Mouse (Mus musculus): ENCODE results near the gene Rab4a. TPM values are rescaled to one million over a fixed set of nuclear protein-coding genes. Genes with fewer than 3 reads are reported as not detected.
A peak's percentile ranks its signal among the peaks of the same experiment; 100 is the strongest.
"Not testable (repeated sequence)": the region's sequence is repeated elsewhere in the genome, so short reads cannot be mapped to it uniquely, and the experiment has no call there.

The Rab4a gene
- polyA plus RNA-seq, 1 experiment from 2014 or later = 61.2 TPM

GRCm38 (mm10) chr8:123806374-123806935, 670 bp downstream of the Rab4a start:
- 0 out of 2 replicates have a peak, but pooled peaks have one; percentile 29 for ATAC-seq (ENCODE audit: low FRiP score)
- Histone ChIP-seq H3K27me3 (ENCODE audit: control insufficient read depth, insufficient read depth, low read length) (no peaks in the 10 kb centered on the region), H3K4me1 (ENCODE audit: control insufficient read depth, insufficient read depth, low read length) (peaks cover 26% of the 10 kb centered on the region), H3K27ac (ENCODE audit: low read depth, low read length) (peak overlapping the region; percentile 50), H3K9me3 (ENCODE audit: control insufficient read depth, low read length) (no peaks in the 10 kb centered on the region), H3K9ac (ENCODE audit: low read length) (peak overlapping the region; percentile 87), H3K36me3 (ENCODE audit: control insufficient read depth, insufficient read depth, low read length) (no peaks in the 10 kb centered on the region), H3K4me3 (ENCODE audit: low read depth, low read length) (peak overlapping the region; percentile 87), H3K4me2 (peak overlapping the region; percentile 81)
- WGBS = 2% methylated on average over 12 of the region's 12 CpGs
- no peak for DNase-seq (ENCODE audit: low spot score, missing footprints)

- H3K4me3 ChIP-seq (ENCODE audit: low read depth, low read length) = peak overlapping the region; percentile 87
- ATAC-seq (ENCODE audit: low FRiP score) = peak; percentile 51
- peak overlapping the region; percentile 87 for H3K9ac ChIP-seq (ENCODE audit: low read length)
- H3K4me2 ChIP-seq = peak overlapping the region; percentile 81
- no peaks in the 10 kb centered on the region for H3K36me3 ChIP-seq (ENCODE audit: control insufficient read depth, insufficient read depth, low read length)
- WGBS = 11% methylated on average over 14 of the region's 14 CpGs
- peak; percentile 85 for DNase-seq (ENCODE audit: low spot score, missing footprints)
- no peaks in the 10 kb centered on the region for H3K27me3 ChIP-seq (ENCODE audit: control insufficient read depth, insufficient read depth, low read length)
- H3K9me3 ChIP-seq (ENCODE audit: control insufficient read depth, low read length) = no peaks in the 10 kb centered on the region
- H3K4me1 ChIP-seq (ENCODE audit: control insufficient read depth, insufficient read depth, low read length) = peaks cover 26% of the 10 kb centered on the region
- H3K27ac ChIP-seq (ENCODE audit: low read depth, low read length) = no peak overlapping the region
Observed at GRCm38 (mm10) chr8:123807024-123807431, 1.2 kb downstream of the Rab4a start.

GRCm38 (mm10) chr8:123807852-123808573, 2.2 kb downstream of the Rab4a start:
- no peaks in the 10 kb centered on the region for H3K9me3 ChIP-seq (ENCODE audit: control insufficient read depth, low read length)

GRCm38 (mm10) chr8:123808671-123809070, 2.9 kb downstream of the Rab4a start:
- Histone ChIP-seq H3K4me3 (ENCODE audit: low read depth, low read length) (no peak overlapping the region), H3K4me2 (no peak overlapping the region), H3K9ac (ENCODE audit: low read length) (no peak overlapping the region), H3K9me3 (ENCODE audit: control insufficient read depth, low read length) (no peaks in the 10 kb centered on the region), H3K27me3 (ENCODE audit: control insufficient read depth, insufficient read depth, low read length) (no peaks in the 10 kb centered on the region), H3K4me1 (ENCODE audit: control insufficient read depth, insufficient read depth, low read length) (peaks cover 26% of the 10 kb centered on the region), H3K36me3 (ENCODE audit: control insufficient read depth, insufficient read depth, low read length) (no peaks in the 10 kb centered on the region), H3K27ac (ENCODE audit: low read depth, low read length) (no peak overlapping the region)
- WGBS = 69% methylated on average over 7 of the region's 7 CpGs
- DNase-seq (ENCODE audit: low spot score, missing footprints) = peak; percentile 75
- no peak for ATAC-seq (ENCODE audit: low FRiP score)

More at GRCm38 (mm10) chr8:123807852-123808573, 2.2 kb downstream of the Rab4a start:
- Histone ChIP-seq H3K27ac (ENCODE audit: low read depth, low read length) (no peak overlapping the region), H3K36me3 (ENCODE audit: control insufficient read depth, insufficient read depth, low read length) (no peaks in the 10 kb centered on the region), H3K27me3 (ENCODE audit: control insufficient read depth, insufficient read depth, low read length) (no peaks in the 10 kb centered on the region), H3K4me2 (no peak overlapping the region), H3K9ac (ENCODE audit: low read length) (no peak overlapping the region), H3K4me1 (ENCODE audit: control insufficient read depth, insufficient read depth, low read length) (peaks cover 26% of the 10 kb centered on the region), H3K4me3 (ENCODE audit: low read depth, low read length) (no peak overlapping the region)
- DNase-seq (ENCODE audit: low spot score, missing footprints) = peak; percentile 84
- 67% methylated on average over 6 of the region's 6 CpGs for WGBS
- no peak for ATAC-seq (ENCODE audit: low FRiP score)

GRCm38 (mm10) chr8:123809342-123809741, 3.6 kb downstream of the Rab4a start:
- not testable (repeated sequence) for H3K27ac ChIP-seq (ENCODE audit: low read depth, low read length); H3K36me3 ChIP-seq (ENCODE audit: control insufficient read depth, insufficient read depth, low read length); H3K27me3 ChIP-seq (ENCODE audit: control insufficient read depth, insufficient read depth, low read length); H3K4me3 ChIP-seq (ENCODE audit: low read depth, low read length); H3K9ac ChIP-seq (ENCODE audit: low read length); H3K9me3 ChIP-seq (ENCODE audit: control insufficient read depth, low read length); H3K4me2 ChIP-seq; ATAC-seq (ENCODE audit: low FRiP score)
- peaks cover 26% of the 10 kb centered on the region for H3K4me1 ChIP-seq (ENCODE audit: control insufficient read depth, insufficient read depth, low read length)
- WGBS = 83% methylated on average over 4 of the region's 4 CpGs
- peak; percentile 28 for DNase-seq (ENCODE audit: low spot score, missing footprints)

GRCm38 (mm10) chr8:123812227-123812626, 6.4 kb downstream of the Rab4a start:
- DNase-seq (ENCODE audit: low spot score, missing footprints) (no peak), ATAC-seq (ENCODE audit: low FRiP score) (no peak)
- Histone ChIP-seq H3K4me1 (ENCODE audit: control insufficient read depth, insufficient read depth, low read length) (peaks cover 9% of the 10 kb centered on the region), H3K27me3 (ENCODE audit: control insufficient read depth, insufficient read depth, low read length) (no peaks in the 10 kb centered on the region), H3K36me3 (ENCODE audit: control insufficient read depth, insufficient read depth, low read length) (no peaks in the 10 kb centered on the region), H3K27ac (ENCODE audit: low read depth, low read length) (no peak overlapping the region), H3K4me3 (ENCODE audit: low read depth, low read length) (no peak overlapping the region), H3K9me3 (ENCODE audit: control insufficient read depth, low read length) (no peaks in the 10 kb centered on the region), H3K9ac (ENCODE audit: low read length) (no peak overlapping the region), H3K4me2 (no peak overlapping the region)
- WGBS = 94% methylated on average over 5 of the region's 5 CpGs

- no peak for DNase-seq (ENCODE audit: low spot score, missing footprints)
- peaks cover 4% of the 10 kb centered on the region; the same call in 1 of the 2 replicates for H3K4me1 ChIP-seq (ENCODE audit: control insufficient read depth, insufficient read depth, low read length)
- WGBS = 83% methylated on average over 16 of the region's 16 CpGs
- no peak overlapping the region for H3K4me2 ChIP-seq
- no peak for ATAC-seq (ENCODE audit: low FRiP score)
- no peaks in the 10 kb centered on the region for H3K9me3 ChIP-seq (ENCODE audit: control insufficient read depth, low read length)
- H3K27me3 ChIP-seq (ENCODE audit: control insufficient read depth, insufficient read depth, low read length) = no peaks in the 10 kb centered on the region
- H3K27ac ChIP-seq (ENCODE audit: low read depth, low read length) = no peak overlapping the region
- H3K4me3 ChIP-seq (ENCODE audit: low read depth, low read length) = no peak overlapping the region
- no peak overlapping the region for H3K9ac ChIP-seq (ENCODE audit: low read length)
- H3K36me3 ChIP-seq (ENCODE audit: control insufficient read depth, insufficient read depth, low read length) = no peaks in the 10 kb centered on the region
Observed at GRCm38 (mm10) chr8:123813173-123813891, 7.5 kb downstream of the Rab4a start.

- Histone ChIP-seq H3K9ac (ENCODE audit: low read length) (no peak overlapping the region), H3K36me3 (ENCODE audit: control insufficient read depth, insufficient read depth, low read length) (no peaks in the 10 kb centered on the region), H3K27ac (ENCODE audit: low read depth, low read length) (no peak overlapping the region), H3K9me3 (ENCODE audit: control insufficient read depth, low read length) (no peaks in the 10 kb centered on the region), H3K4me1 (ENCODE audit: control insufficient read depth, insufficient read depth, low read length) (peaks cover 3% of the 10 kb centered on the region; the same call in 1 of the 2 replicates), H3K4me3 (ENCODE audit: low read depth, low read length) (no peak overlapping the region), H3K27me3 (ENCODE audit: control insufficient read depth, insufficient read depth, low read length) (no peaks in the 10 kb centered on the region), H3K4me2 (no peak overlapping the region)
- 86% methylated on average over 4 of the region's 4 CpGs for WGBS
- no peak for DNase-seq (ENCODE audit: low spot score, missing footprints)
- no peak for ATAC-seq (ENCODE audit: low FRiP score)
Observed at GRCm38 (mm10) chr8:123813892-123814266, 8.1 kb downstream of the Rab4a start.

GRCm38 (mm10) chr8:123815325-123815724, 9.5 kb downstream of the Rab4a start:
- H3K36me3 ChIP-seq (ENCODE audit: control insufficient read depth, insufficient read depth, low read length) = no peaks in the 10 kb centered on the region
- no peak for ATAC-seq (ENCODE audit: low FRiP score)
- 88% methylated on average over 11 of the region's 11 CpGs for WGBS

More at GRCm38 (mm10) chr8:123815325-123815724, 9.5 kb downstream of the Rab4a start:
- H3K9me3 ChIP-seq (ENCODE audit: control insufficient read depth, low read length) = no peaks in the 10 kb centered on the region
- H3K4me2 ChIP-seq = no peak overlapping the region
- no peaks in the 10 kb centered on the region for H3K27me3 ChIP-seq (ENCODE audit: control insufficient read depth, insufficient read depth, low read length)
- DNase-seq (ENCODE audit: low spot score, missing footprints) = no peak
- H3K27ac ChIP-seq (ENCODE audit: low read depth, low read length) = no peak overlapping the region
- no peaks in the 10 kb centered on the region for H3K4me1 ChIP-seq (ENCODE audit: control insufficient read depth, insufficient read depth, low read length)
- H3K4me3 ChIP-seq (ENCODE audit: low read depth, low read length) = no peak overlapping the region
- H3K9ac ChIP-seq (ENCODE audit: low read length) = no peak overlapping the region

Data from midbrain, embryonic 11.5 days (tissue).